Mouse (Mus musculus) intestine, postnatal 0 days (tissue): ENCODE measurements around the gene Sec61a2. TPM values are rescaled to one million over a fixed set of nuclear protein-coding genes. Genes with fewer than 3 reads are reported as not detected.

Experiments used
- ATAC-seq: fragments of 200-750 bp; cut with Nextera tagmentation; 2 replicates; pipeline ENCODE4 v1.8.0; 2017; ENCODE audit warnings: mild to moderate bottlenecking, moderate TSS enrichment, moderate library complexity
- H3K27ac ChIP-seq: fragments of 300-500 bp; sonication (generic); 2 replicates; pipeline ENCODE4 v1.5.1; 2014; ENCODE audit warnings: mild to moderate bottlenecking, low read depth, low read length, moderate library complexity
- H3K27me3 ChIP-seq: fragments of 300-500 bp; sonication (generic); replicated peaks from 2 replicates; pipeline ENCODE4 v1.6.1; 2014; ENCODE audit warnings: low read length, mixed read lengths; ENCODE audit not compliant: control insufficient read depth, insufficient read depth
- H3K36me3 ChIP-seq: fragments of 300-500 bp; sonication (generic); 2 replicates; pipeline ENCODE4 v1.6.1; 2014; ENCODE audit warnings: mild to moderate bottlenecking, moderate library complexity; ENCODE audit not compliant: control insufficient read depth, insufficient read depth
- H3K4me1 ChIP-seq: fragments of 300-500 bp; sonication (generic); replicated peaks from 2 replicates; pipeline ENCODE4 v1.6.1; 2014; ENCODE audit warnings: antibody characterized with exemption, low read length, mixed read lengths; ENCODE audit not compliant: control insufficient read depth, insufficient read depth
- H3K4me2 ChIP-seq: fragments of 300-500 bp; sonication (generic); replicated peaks from 2 replicates; pipeline ENCODE4 v1.6.1; 2014; ENCODE audit warnings: low read depth, mild to moderate bottlenecking, moderate library complexity
- H3K4me3 ChIP-seq: fragments of 300-500 bp; sonication (generic); 2 replicates; pipeline ENCODE4 v1.5.1; 2014; ENCODE audit warnings: low read depth, low read length
- H3K9ac ChIP-seq: fragments of 300-500 bp; sonication (generic); 2 replicates; pipeline ENCODE4 v1.6.1; 2014; ENCODE audit warnings: mild to moderate bottlenecking, low read depth, low read length
- H3K9me3 ChIP-seq: fragments of 300-500 bp; sonication (generic); 2 replicates; pipeline ENCODE4 v1.6.1; 2016; ENCODE audit warnings: mixed run types; ENCODE audit not compliant: control insufficient read depth
- CTCF ChIP-seq: sonication (generic); IDR thresholded peaks from 2 replicates; pipeline ENCODE4 v1.5.1; 2016; ENCODE audit warnings: low read depth, mild to moderate bottlenecking, control low read depth, antibody characterized with exemption, moderate library complexity
- WGBS: fragments of 180-500 bp; shearing (Covaris S2); extraction: QIAGEN DNeasy Blood & Tissue Kit; methylation state at CpG from one replicate; pipeline ENCODE4 v1.1.7; 2014; 5-methylcytosine and 5-hydroxymethylcytosine counted together
- polyA plus RNA-seq: library from polyadenylated mRNA; unstranded; fragments of >200 nt; fragmentation: Nextera tagmentation; extraction: Ambion mirVana; gene quantifications from 2 replicates; pipeline ENCODE4 v1.2.1, GENCODE M21; 2015

Gene Sec61a2
- polyA plus RNA-seq, 1 experiment from 2014 or later = 17.5 TPM

- no peak for TF ChIP-seq CTCF
- Histone ChIP-seq H3K4me1 (no peaks in the 10 kb centered on the region), H3K27ac (no peak overlapping the region), H3K9ac (no peak overlapping the region), H3K27me3 (no peaks in the 10 kb centered on the region), H3K4me3 (no peak overlapping the region), H3K4me2 (no peak overlapping the region), H3K9me3 (no peaks in the 10 kb centered on the region), H3K36me3 (peaks cover 53% of the 10 kb centered on the region)
- 80% methylated on average over 2 of the region's 2 CpGs for WGBS
- ATAC-seq = no peak
Observed at GRCm38 (mm10) chr2:5867681-5868080, 27.6 kb downstream of the Sec61a2 start.

DNA sequence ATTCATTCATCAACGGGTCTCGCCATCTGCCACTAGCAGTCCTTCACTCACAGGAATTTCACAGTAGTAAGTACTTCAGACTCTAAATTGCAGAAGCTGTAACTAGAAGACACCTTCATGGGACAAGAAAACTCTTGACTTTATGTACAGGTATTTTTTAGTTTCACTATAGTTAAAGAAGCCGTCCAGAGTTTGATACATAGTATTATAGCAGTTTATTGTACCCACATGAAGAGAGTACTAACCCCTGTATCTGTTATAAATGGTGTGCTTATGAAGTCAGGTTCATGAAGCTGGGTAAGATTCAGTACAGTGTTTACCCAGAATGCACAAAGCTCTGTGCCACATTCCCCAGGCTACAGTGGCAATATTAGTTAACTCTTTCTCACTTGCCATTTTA is 32.4 kb downstream of the Sec61a2 start, which contains the start of gene Gm13199:
Gm13199 (minus strand) TSS at position 101 of the 400 bp plus-strand sequence.
- H3K4me1 ChIP-seq = no peaks in the 10 kb centered on the region
- H3K9ac ChIP-seq = no peak within 1 kb of the TSS
- no peak within 1 kb of the TSS for H3K4me3 ChIP-seq
- no peaks in the 10 kb centered on the region for H3K27me3 ChIP-seq
- ATAC-seq = no peak
- H3K4me2 ChIP-seq = no peak within 1 kb of the TSS
- H3K9me3 ChIP-seq = no peaks in the 10 kb centered on the region
- WGBS = 93% methylated on average over 3 of the region's 3 CpGs
- H3K36me3 ChIP-seq = peaks cover 40% of the 10 kb centered on the region
- TF ChIP-seq CTCF = no peak
- no peak within 1 kb of the TSS for H3K27ac ChIP-seq

GRCm38 (mm10) chr2:5851866-5852265 is 43.4 kb downstream of the Sec61a2 start:
- Histone ChIP-seq H3K4me2 (no peak overlapping the region), H3K27ac (no peak overlapping the region), H3K9me3 (no peaks in the 10 kb centered on the region), H3K36me3 (peaks cover 11% of the 10 kb centered on the region), H3K4me1 (no peaks in the 10 kb centered on the region; the same call in 1 of the 2 replicates), H3K4me3 (no peak overlapping the region), H3K27me3 (no peaks in the 10 kb centered on the region), H3K9ac (no peak overlapping the region)
- 75% methylated on average over 5 of the region's 5 CpGs for WGBS
- TF ChIP-seq CTCF = no peak
- ATAC-seq = no peak

DNA sequence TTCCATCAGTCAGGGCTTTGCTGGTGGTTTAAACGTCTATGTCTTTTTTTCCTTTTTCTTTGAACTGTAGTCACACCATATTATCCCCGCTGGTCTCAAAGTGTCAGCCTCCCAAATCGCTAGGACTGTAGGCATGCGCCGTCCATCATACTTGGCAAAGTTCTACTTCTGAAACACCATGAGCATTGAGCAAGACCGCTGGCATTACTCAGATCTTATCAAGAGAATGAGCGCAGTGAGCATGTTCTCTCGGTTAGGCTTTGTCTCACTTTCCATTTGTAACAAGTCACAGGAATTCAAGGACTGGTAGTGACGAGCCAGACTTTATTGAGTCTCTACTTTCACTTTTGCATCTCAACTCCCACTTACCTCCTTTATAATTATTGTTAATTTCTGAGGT is 44.1 kb downstream of the Sec61a2 start:
- Histone ChIP-seq H3K4me1 (no peaks in the 10 kb centered on the region; the same call in 1 of the 2 replicates), H3K36me3 (peaks cover 10% of the 10 kb centered on the region), H3K4me3 (no peak overlapping the region), H3K9me3 (no peaks in the 10 kb centered on the region), H3K27me3 (no peaks in the 10 kb centered on the region), H3K4me2 (no peak overlapping the region), H3K9ac (no peak overlapping the region), H3K27ac (no peak overlapping the region)
- TF ChIP-seq CTCF = no peak
- 73% methylated on average over 9 of the region's 9 CpGs for WGBS
- ATAC-seq = no peak

- Histone ChIP-seq H3K4me3 (peak overlapping the region; percentile 83), H3K27me3 (no peaks in the 10 kb centered on the region), H3K9ac (peak overlapping the region; percentile 86), H3K36me3 (peaks cover 15% of the 10 kb centered on the region), H3K4me1 (no peaks in the 10 kb centered on the region; the same call in 1 of the 2 replicates), H3K4me2 (peak overlapping the region; percentile 76), H3K9me3 (no peaks in the 10 kb centered on the region), H3K27ac (peak overlapping the region; percentile 84)
- TF ChIP-seq CTCF = no peak
- no peak for ATAC-seq
- WGBS = 18% methylated on average over 4 of the region's 4 CpGs
Observed at GRCm38 (mm10) chr2:5845826-5846225, 49.4 kb downstream of the Sec61a2 start.

- under 1% methylated on average over 53 of the region's 53 CpGs for WGBS
- TF ChIP-seq CTCF = peak; percentile 89
Observed at GRCm38 (mm10) chr2:5844873-5845631, 50.2 kb downstream of the Sec61a2 start, which contains the start of the genes Nudt5 and Cdc123. TSS of gene Nudt5 (plus strand) at chr2:5845019. TSS of gene Cdc123 (minus strand) at chr2:5845164.

More at GRCm38 (mm10) chr2:5844873-5845631, 50.2 kb downstream of the Sec61a2 start, which contains the start of the genes Nudt5 and Cdc123:
- Histone ChIP-seq H3K9me3 (no peaks in the 10 kb centered on the region), H3K27ac (peak within 1 kb of the TSS; percentile 84), H3K4me2 (peak within 1 kb of the TSS; percentile 76), H3K36me3 (peaks cover 21% of the 10 kb centered on the region), H3K9ac (peak within 1 kb of the TSS; percentile 86), H3K4me3 (peak within 1 kb of the TSS; percentile 83), H3K27me3 (no peaks in the 10 kb centered on the region), H3K4me1 (no peaks in the 10 kb centered on the region; the same call in 1 of the 2 replicates)
- ATAC-seq = peak; percentile 95
